ENCODE assay signal across 16 mouse cellular contexts in the genomic region with DNA sequence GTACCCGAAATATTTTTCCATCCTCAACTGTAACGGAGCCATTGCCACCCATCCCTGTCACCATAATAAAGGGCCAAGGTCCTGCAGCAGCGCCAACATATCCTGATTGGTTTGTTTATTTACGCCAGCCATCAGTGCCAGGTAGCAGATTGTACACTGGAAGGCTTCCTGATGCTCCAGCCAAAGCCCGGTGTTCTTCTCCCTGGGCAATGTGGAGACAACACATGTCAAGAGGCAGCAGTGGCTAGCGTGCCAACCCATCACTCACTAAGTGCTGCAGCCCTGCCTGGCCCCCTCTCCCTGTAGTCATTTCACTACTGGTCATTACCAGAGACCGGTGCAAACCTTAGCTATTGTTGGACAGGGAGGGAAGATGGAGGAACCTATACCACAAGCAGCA.
A peak's percentile ranks its signal among the peaks of the same experiment; 100 is the strongest.
DNase-seq lines count a peak whose midpoint lies in the region; ATAC-seq and TF ChIP-seq lines count a peak whose summit lies in the region.
"Had no signal": no experiment of that assay in that cellular context is flagged by ENCODE, and none has a peak within 500 bp of the region (broad histone marks: within the 10 kb centered on the region; RNA-seq: fewer than 3 reads in every experiment).

No protein-coding gene starts in this region.

- WGBS in midbrain, embryonic 13.5 days: 72% methylated on average over 7 of the region's 7 CpGs
- WGBS in midbrain, embryonic 11.5 days: 75% methylated on average over 7 of the region's 7 CpGs
- 10% methylated on average over 7 of the region's 7 CpGs for WGBS in cerebellum, adult 2 months
- 68% methylated on average over 7 of the region's 7 CpGs for WGBS in hindbrain, embryonic 14.5 days

- no peak for TF ChIP-seq POLR2A in cerebellum, adult 2 months (IDR thresholded peaks at IDR 0.05; ENCODE audit: borderline replicate concordance, insufficient read depth, low read length)

- peak overlapping the region; percentile 62 for H3K27ac ChIP-seq in midbrain, embryonic 13.5 days
- no peak overlapping the region for H3K27ac ChIP-seq in midbrain, embryonic 11.5 days (ENCODE audit: low read depth, low read length)
- no peak overlapping the region for H3K27ac ChIP-seq in cerebellum, adult 2 months (ENCODE audit: insufficient read depth, low read length)
- H3K27ac ChIP-seq in hindbrain, embryonic 14.5 days: peak overlapping the region; percentile 60
- H3K27ac ChIP-seq: embryonic facial prominence, embryonic 12.5 days; limb, embryonic 12.5 days; macrophage had no signal

- H3K27me3 ChIP-seq in midbrain, embryonic 13.5 days: no peaks in the 10 kb centered on the region
- H3K27me3 ChIP-seq in midbrain, embryonic 11.5 days (ENCODE audit: control insufficient read depth, insufficient read depth, low read length): no peaks in the 10 kb centered on the region
- H3K27me3 ChIP-seq in cerebellum, adult 2 months (ENCODE audit: control insufficient read depth, insufficient read depth, low read length): no peaks in the 10 kb centered on the region; the same call in 1 of the 2 replicates
- no peaks in the 10 kb centered on the region for H3K27me3 ChIP-seq in hindbrain, embryonic 14.5 days (ENCODE audit: control insufficient read depth, insufficient read depth, low read length)
- H3K27me3 ChIP-seq: embryonic facial prominence, embryonic 12.5 days had no signal

- DNase-seq in midbrain, embryonic 11.5 days (ENCODE audit: low spot score, missing footprints): no peak
- DNase-seq in cerebellum, adult 2 months: peak; percentile 78 to 90
- no peak for DNase-seq in hindbrain, embryonic 14.5 days (ENCODE audit: low spot score)
- DNase-seq in right cerebral cortex, postnatal 10 days (ENCODE audit: low spot score in 2 of 2): no peak
- DNase-seq in lung, postnatal 36 days: no peak
- DNase-seq in heart, postnatal 36 days: no peak
- DNase-seq: adrenal gland, postnatal 36 days; gastrocnemius, postnatal 10 days; heart, postnatal 14 days; kidney, adult 8-10 months; right cerebral cortex, postnatal 25 days had no signal

- no peaks in the 10 kb centered on the region for H3K9me3 ChIP-seq in midbrain, embryonic 13.5 days
- H3K9me3 ChIP-seq in midbrain, embryonic 11.5 days (ENCODE audit: control insufficient read depth, low read length): no peaks in the 10 kb centered on the region
- H3K9me3 ChIP-seq in hindbrain, embryonic 14.5 days (ENCODE audit: control insufficient read depth, low read length): no peaks in the 10 kb centered on the region
- H3K9me3 ChIP-seq: embryonic facial prominence, embryonic 12.5 days; limb, embryonic 12.5 days had no signal

- ATAC-seq in midbrain, embryonic 13.5 days: no peak
- no peak for ATAC-seq in midbrain, embryonic 11.5 days (ENCODE audit: low FRiP score)
- ATAC-seq in hindbrain, embryonic 14.5 days (ENCODE audit: low FRiP score): no peak
- ATAC-seq: activated CD4-positive, CD25-positive, alpha-beta regulatory T cell, adult 4 months had no signal

- no peak overlapping the region for H3K4me2 ChIP-seq in midbrain, embryonic 13.5 days (replicated peaks)
- no peak overlapping the region for H3K4me2 ChIP-seq in midbrain, embryonic 11.5 days
- H3K4me2 ChIP-seq in hindbrain, embryonic 14.5 days (replicated peaks): no peak overlapping the region
- H3K4me2 ChIP-seq: embryonic facial prominence, embryonic 12.5 days; limb, embryonic 12.5 days had no signal

- H3K4me1 ChIP-seq in midbrain, embryonic 13.5 days (replicated peaks): peaks cover 23% of the 10 kb centered on the region
- H3K4me1 ChIP-seq in midbrain, embryonic 11.5 days (ENCODE audit: control insufficient read depth, insufficient read depth, low read length): peaks cover 5% of the 10 kb centered on the region
- peaks cover 15% of the 10 kb centered on the region for H3K4me1 ChIP-seq in cerebellum, adult 2 months (ENCODE audit: control insufficient read depth, insufficient read depth, low read length)
- H3K4me1 ChIP-seq in hindbrain, embryonic 14.5 days (replicated peaks; ENCODE audit: control insufficient read depth, insufficient read depth, low read length): peaks cover 39% of the 10 kb centered on the region

- intact Hi-C loops in heart, postnatal 36 days (cut with DNase I): no loop called here

- no peaks in the 10 kb centered on the region for H3K36me3 ChIP-seq in midbrain, embryonic 13.5 days
- H3K36me3 ChIP-seq in midbrain, embryonic 11.5 days (ENCODE audit: control insufficient read depth, insufficient read depth, low read length): no peaks in the 10 kb centered on the region
- H3K36me3 ChIP-seq in hindbrain, embryonic 14.5 days (replicated peaks; ENCODE audit: control insufficient read depth, insufficient read depth): no peaks in the 10 kb centered on the region
- H3K36me3 ChIP-seq: embryonic facial prominence, embryonic 12.5 days; limb, embryonic 12.5 days had no signal

- no peak overlapping the region for H3K9ac ChIP-seq in midbrain, embryonic 13.5 days (replicated peaks)
- H3K9ac ChIP-seq in midbrain, embryonic 11.5 days (ENCODE audit: low read length): no peak overlapping the region
- H3K9ac ChIP-seq in hindbrain, embryonic 14.5 days: no peak overlapping the region; the same call in 1 of the 2 replicates
- H3K9ac ChIP-seq: embryonic facial prominence, embryonic 12.5 days; limb, embryonic 12.5 days had no signal

- H3K4me3 ChIP-seq in midbrain, embryonic 13.5 days (replicated peaks): no peak overlapping the region
- H3K4me3 ChIP-seq in midbrain, embryonic 11.5 days (ENCODE audit: low read depth, low read length): no peak overlapping the region
- H3K4me3 ChIP-seq in cerebellum, adult 2 months (replicated peaks; ENCODE audit: insufficient read depth, low read depth, low read length): no peak overlapping the region
- H3K4me3 ChIP-seq in hindbrain, embryonic 14.5 days (replicated peaks; ENCODE audit: low read length): no peak overlapping the region
- H3K4me3 ChIP-seq: embryonic facial prominence, embryonic 12.5 days; limb, embryonic 12.5 days had no signal

- no peak for TF ChIP-seq CTCF in cerebellum, adult 2 months (IDR thresholded peaks at IDR 0.05; ENCODE audit: borderline replicate concordance, insufficient read depth, low read depth, low read length)

Comparison
In these comparisons a context has a peak if more than half of its experiments do, and no peak if none do; other contexts are left out.
1. H3K27ac ChIP-seq: peak in midbrain, embryonic 13.5 days (single experiment) and hindbrain, embryonic 14.5 days (single experiment); none in midbrain, embryonic 11.5 days (single experiment) and cerebellum, adult 2 months (single experiment).
2. DNase-seq: peak in cerebellum, adult 2 months (2 of 2); none in midbrain, embryonic 11.5 days (single experiment), hindbrain, embryonic 14.5 days (single experiment), right cerebral cortex, postnatal 10 days (0 of 2), lung, postnatal 36 days (single experiment) and heart, postnatal 36 days (0 of 2).